Mouse (Mus musculus) lung, postnatal 36 days (tissue): ENCODE data around the gene Slc50a1.
A peak's percentile ranks its signal among the peaks of the same experiment; 100 is the strongest.

ENCODE experiments used
- DNase-seq: peaks from one replicate; pipeline ENCODE4 v3.0.0; 2022; ENCODE audit warnings: mixed read lengths

Gene Slc50a1

GRCm38 (mm10) chr3:89293247-89293918 lies 23.0 kb upstream of the Slc50a1 start:
- DNase-seq: peak; percentile 53

GRCm38 (mm10) chr3:89292303-89292702 lies 21.9 kb upstream of the Slc50a1 start:
- no peak for DNase-seq

GRCm38 (mm10) chr3:89291874-89292273 lies 21.5 kb upstream of the Slc50a1 start:
- no peak for DNase-seq

GRCm38 (mm10) chr3:89288503-89288928 lies 18.1 kb upstream of the Slc50a1 start:
- DNase-seq: no peak

- DNase-seq: no peak
These were observed 16.9 kb upstream of the Slc50a1 start for GRCm38 (mm10) chr3:89287286-89287685.

GRCm38 (mm10) chr3:89285526-89285925 lies 15.2 kb upstream of the Slc50a1 start:
- no peak for DNase-seq

- no peak for DNase-seq
These were observed 13.9 kb upstream of the Slc50a1 start for GRCm38 (mm10) chr3:89284261-89284660.

GRCm38 (mm10) chr3:89282291-89282643 lies 11.9 kb upstream of the Slc50a1 start:
- no peak for DNase-seq

GRCm38 (mm10) chr3:89281579-89282290 lies 11.4 kb upstream of the Slc50a1 start:
- peak; percentile 92 for DNase-seq

- peak; percentile 89 for DNase-seq
These were observed 10.5 kb upstream of the Slc50a1 start, which contains the start of gene Efna1 for GRCm38 (mm10) chr3:89280606-89281511. Efna1 (minus strand) TSS chr3:89281142.

GRCm38 (mm10) chr3:89280050-89280605 lies 9.8 kb upstream of the Slc50a1 start:
- DNase-seq: peak; percentile 80

GRCm38 (mm10) chr3:89279153-89279890 lies 9.0 kb upstream of the Slc50a1 start:
- peak; percentile 94 for DNase-seq

- no peak for DNase-seq
These were observed 8.3 kb upstream of the Slc50a1 start for GRCm38 (mm10) chr3:89278643-89279042.

GRCm38 (mm10) chr3:89278107-89278506 lies 7.7 kb upstream of the Slc50a1 start:
- peak; percentile 87 for DNase-seq

- peak; percentile 71 for DNase-seq
These were observed 7.1 kb upstream of the Slc50a1 start for GRCm38 (mm10) chr3:89277281-89278021.

GRCm38 (mm10) chr3:89276061-89276460 lies 5.7 kb upstream of the Slc50a1 start:
- no peak for DNase-seq

GRCm38 (mm10) chr3:89271760-89272159 lies 1.4 kb upstream of the Slc50a1 start:
- DNase-seq: no peak

GRCm38 (mm10) chr3:89270891-89271290 lies 521 bp upstream of the Slc50a1 start:
- DNase-seq: peak; percentile 63

GRCm38 (mm10) chr3:89268916-89269315 lies 1.5 kb downstream of the Slc50a1 start:
- DNase-seq: no peak

- DNase-seq: peak; percentile 90
These were observed 3.9 kb downstream of the Slc50a1 start for GRCm38 (mm10) chr3:89266439-89266893.

GRCm38 (mm10) chr3:89262417-89262816 lies 8.0 kb downstream of the Slc50a1 start:
- DNase-seq: peak; percentile 70
